Mouse (Mus musculus) liver, adult 2 months (tissue): ENCODE measurements around the gene Jag1.

ENCODE experiments used
- CTCF ChIP-seq: fragments of 200-500 bp; IDR thresholded peaks from 2 replicates; pipeline ENCODE4 v1.5.1; 2011; ENCODE audit warnings: low read depth, low read length, control low read depth
- POLR2A ChIP-seq: fragments of 200-500 bp; IDR thresholded peaks from 2 replicates; pipeline ENCODE4 v1.6.1; 2011; ENCODE audit warnings: low read length, control low read depth; ENCODE audit not compliant: insufficient read depth; ENCODE audit errors: extremely low read depth

DNA sequence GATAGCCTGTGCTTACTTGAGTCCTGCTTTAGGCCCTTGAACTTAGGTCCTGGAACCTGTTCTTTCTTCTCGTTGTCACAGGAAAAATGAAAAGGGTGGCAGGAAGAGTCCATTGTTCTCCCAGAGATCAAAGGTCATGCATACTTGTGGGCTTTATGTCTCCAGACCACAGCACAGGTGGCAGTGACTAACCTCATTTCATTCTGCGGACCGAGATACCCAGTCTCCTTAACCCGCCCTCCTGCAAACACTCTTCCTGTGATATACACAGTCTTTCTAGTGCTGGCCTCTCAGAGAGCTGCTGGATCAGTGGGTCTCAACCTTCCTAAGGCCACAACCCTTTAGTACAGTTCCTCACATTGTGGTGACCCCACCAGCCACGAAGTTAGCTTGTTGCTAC, 17.6 kb upstream of the Jag1 start:
- TF ChIP-seq CTCF: no peak
- no peak for TF ChIP-seq POLR2A
